Mouse (Mus musculus) ES-E14 (cell line): Measurements from ENCODE around the gene Mettl24.

Source experiments
- MAFK ChIP-seq: IDR thresholded peaks from 2 replicates; pipeline ENCODE4 v1.6.1; 2014; ENCODE audit warnings: mild to moderate bottlenecking, low read depth, low read length, inconsistent platforms; ENCODE audit not compliant: insufficient read depth
- ZC3H11A ChIP-seq: IDR thresholded peaks from 2 replicates; pipeline ENCODE4 v1.6.1; 2012; ENCODE audit warnings: low read depth, mild to moderate bottlenecking, inconsistent platforms, low read length, borderline replicate concordance
- ZNF384 ChIP-seq: IDR thresholded peaks from 2 replicates; pipeline ENCODE4 v1.6.1; 2012; ENCODE audit warnings: low read depth, low read length, inconsistent platforms

GRCm38 (mm10) chr10:40685641-40686040 lies 2.6 kb downstream of the Mettl24 start:
- TF ChIP-seq MAFK (no peak), ZNF384 (no peak), ZC3H11A (no peak)
